Mouse (Mus musculus) liver, adult (tissue): ENCODE results near the gene Bfsp2.

ENCODE experiments used
- GATA4 ChIP-seq: IDR thresholded peaks from 2 replicates; pipeline ENCODE4 v1.6.1; 2014; ENCODE audit warnings: mild to moderate bottlenecking, low read length; ENCODE audit not compliant: insufficient replicate concordance

The Bfsp2 gene

GRCm38 (mm10) chr9:103384141-103384796, 96.0 kb downstream of the Bfsp2 start:
- no peak for TF ChIP-seq GATA4

DNA sequence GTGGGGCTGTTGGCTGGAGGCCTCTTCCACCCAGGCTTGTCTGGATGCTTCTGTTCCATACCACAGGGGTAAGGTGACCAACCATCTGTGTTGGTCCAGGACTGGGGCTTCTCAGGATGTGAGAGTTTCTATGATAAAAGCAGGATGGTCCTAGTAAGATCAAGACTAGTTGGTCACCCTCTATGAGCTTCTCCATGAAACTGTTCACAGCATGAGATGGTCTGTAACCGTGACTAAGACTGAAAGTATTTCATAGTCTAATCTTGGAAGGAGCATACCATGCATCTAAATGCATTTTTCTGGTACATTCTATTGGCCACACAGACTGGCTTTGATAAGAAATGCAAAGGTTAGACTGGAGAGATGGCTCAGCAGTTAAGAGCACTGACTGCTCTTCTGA, 96.6 kb downstream of the Bfsp2 start:
- no peak for TF ChIP-seq GATA4

DNA sequence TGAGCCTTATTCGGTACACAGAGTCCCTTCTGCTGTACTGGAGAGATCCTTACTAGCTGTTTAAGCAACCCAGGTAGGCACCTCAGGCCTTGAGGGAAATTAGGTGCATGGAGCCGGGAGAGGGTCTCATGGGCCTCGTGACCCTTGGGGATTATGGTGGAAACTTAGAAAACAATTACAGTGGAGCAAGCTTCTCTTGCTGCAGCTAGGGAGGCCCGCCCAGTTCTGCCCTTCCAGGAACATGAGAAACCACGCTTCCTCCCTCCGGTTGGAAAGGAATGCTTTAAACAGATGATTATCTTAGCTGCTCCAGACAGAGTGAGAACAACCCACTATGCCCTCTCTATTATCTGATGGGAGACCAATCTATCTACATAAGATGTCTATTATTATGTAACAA, 97.2 kb downstream of the Bfsp2 start:
- TF ChIP-seq GATA4, result no peak

- TF ChIP-seq GATA4, result no peak
Observed at GRCm38 (mm10) chr9:103380566-103380965, 99.7 kb downstream of the Bfsp2 start.

DNA sequence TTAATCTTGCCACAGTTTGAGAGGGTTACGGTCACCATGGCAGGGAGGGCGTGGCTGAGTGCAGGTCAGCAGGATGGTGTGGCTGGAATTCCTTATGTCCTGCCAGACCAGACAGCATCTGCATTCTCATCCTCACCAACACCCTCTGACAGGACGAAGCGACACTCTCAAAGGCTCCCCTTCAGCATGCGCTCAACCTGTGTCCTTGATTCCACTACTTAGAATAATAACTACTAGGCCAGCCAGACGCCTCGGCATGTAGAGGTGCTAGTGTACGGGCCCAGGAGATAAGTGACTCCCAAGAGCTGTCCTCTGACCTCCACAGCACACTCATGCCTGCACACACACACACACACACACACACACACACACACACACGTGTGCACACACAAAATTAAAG, 101.0 kb downstream of the Bfsp2 start:
- TF ChIP-seq GATA4, result no peak

- TF ChIP-seq GATA4, result no peak
Observed at GRCm38 (mm10) chr9:103378686-103379085, 101.5 kb downstream of the Bfsp2 start.

DNA sequence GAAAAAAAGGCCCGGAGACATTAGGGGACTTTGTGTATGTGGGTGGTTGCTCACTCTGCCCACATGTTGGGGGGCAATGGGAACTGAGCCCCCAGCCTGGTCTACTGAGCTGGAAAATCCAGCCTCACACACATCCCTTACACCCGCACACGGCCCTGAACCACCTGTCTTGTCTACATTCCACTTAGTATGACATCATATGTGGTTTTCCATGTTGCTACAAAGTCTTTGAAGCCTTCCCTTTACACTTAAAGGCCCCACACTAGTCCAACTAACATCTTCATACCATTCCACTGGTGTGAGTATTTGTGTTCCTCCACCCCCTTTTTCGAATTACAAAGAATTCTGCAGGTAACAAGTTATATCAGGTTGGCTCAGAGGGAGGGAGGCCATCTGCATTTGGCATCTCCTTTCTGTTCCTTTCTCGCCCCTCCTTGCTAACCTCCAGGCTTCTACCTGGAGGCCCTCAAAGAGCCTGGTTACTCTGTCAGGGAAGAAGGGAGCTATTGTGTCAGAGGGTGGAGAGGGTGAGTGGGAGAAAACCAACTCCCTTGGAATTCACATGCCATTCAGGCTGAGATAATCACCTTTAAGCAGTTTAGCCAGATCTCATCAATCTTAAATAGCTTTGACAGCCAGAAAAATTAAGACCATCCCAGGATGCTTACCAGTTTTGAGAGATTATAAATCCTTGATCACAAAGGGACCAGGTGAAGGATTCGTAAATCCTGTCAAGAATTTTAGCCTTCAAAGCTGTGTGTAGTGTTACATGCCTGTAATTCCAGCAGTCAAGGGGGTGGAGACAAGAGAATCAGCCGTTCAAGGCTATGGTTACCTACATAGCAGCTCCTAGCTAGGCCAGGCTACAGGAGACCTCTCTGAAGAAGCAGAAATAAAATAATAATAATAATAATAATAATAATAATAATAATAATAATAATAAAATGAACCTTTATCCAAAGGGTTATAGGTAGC, 103.6 kb downstream of the Bfsp2 start:
- TF ChIP-seq GATA4, result no peak
